Mouse (Mus musculus) CH12.LX (cell line): ENCODE results near the gene Tmem151b. TPM values are rescaled to one million over a fixed set of nuclear protein-coding genes. Genes with fewer than 3 reads are reported as not detected.

Experiments
- DNase-seq: peaks from one replicate; pipeline ENCODE4 v3.0.0-alpha.2; 2013; ENCODE audit errors: extremely low read depth
- H3K27ac ChIP-seq: 2 replicates; pipeline ENCODE4 v1.5.1; 2012; ENCODE audit warnings: low read depth, mild to moderate bottlenecking, control low read depth, moderate library complexity; ENCODE audit not compliant: insufficient read depth
- H3K27me3 ChIP-seq: replicated peaks from 2 replicates; pipeline ENCODE3; 2012; ENCODE audit warnings: inconsistent platforms
- H3K36me3 ChIP-seq, 2 experiments: replicated peaks in 1 of 2; 2 replicates each; pipeline versions ENCODE3 to v1.6.1; 2012; ENCODE audit warnings: inconsistent platforms in 1 of 2, low read length in 1 of 2, mild to moderate bottlenecking in 1 of 2, mixed read lengths in 1 of 2, moderate library complexity in 1 of 2; ENCODE audit not compliant: control insufficient read depth in 1 of 2, insufficient read depth in 1 of 2
- H3K4me1 ChIP-seq, 2 experiments: 2 replicates each; pipeline ENCODE4 v1.6.1; 2012; ENCODE audit warnings: inconsistent platforms in 1 of 2, moderate library complexity in 1 of 2; ENCODE audit not compliant: insufficient read depth in 2 of 2, control insufficient read depth in 1 of 2
- H3K4me2 ChIP-seq: 2 replicates; pipeline ENCODE4 v1.6.1; 2012; ENCODE audit warnings: low read depth, mild to moderate bottlenecking, control low read depth; ENCODE audit not compliant: poor library complexity, insufficient read depth, severe bottlenecking
- H3K4me3 ChIP-seq, 3 experiments: fragments of 150-350 bp in 1 of 3; sonication (generic) in 1 of 3; replicated peaks in 1 of 3; 2 replicates each; pipeline versions ENCODE3 to v1.5.1; 2011 to 2012; ENCODE audit warnings: low read depth in 2 of 3, low read length in 2 of 3, mild to moderate bottlenecking in 2 of 3, moderate library complexity in 2 of 3, control low read depth in 1 of 3, improper control_type of control experiment in 1 of 3, inconsistent platforms in 1 of 3, mixed read lengths in 1 of 3; ENCODE audit not compliant: poor library complexity in 1 of 3
- H3K79me2 ChIP-seq: replicated peaks from 2 replicates; pipeline ENCODE4 v1.6.1; 2012; ENCODE audit warnings: mild to moderate bottlenecking, moderate library complexity; ENCODE audit not compliant: control insufficient read depth, poor library complexity, insufficient read depth, severe bottlenecking; ENCODE audit errors: extremely low read depth
- H3K9ac ChIP-seq: 2 replicates; pipeline ENCODE4 v1.6.1; 2012; ENCODE audit warnings: low read depth, mild to moderate bottlenecking, control low read depth, moderate library complexity; ENCODE audit not compliant: insufficient read depth
- H3K9me3 ChIP-seq: replicated peaks from 2 replicates; pipeline ENCODE3; 2012; ENCODE audit warnings: low read length, inconsistent platforms, mixed read lengths
- BHLHE40 ChIP-seq: IDR thresholded peaks from 2 replicates; pipeline ENCODE4 v1.6.1; 2011; ENCODE audit warnings: mild to moderate bottlenecking, low read depth, low read length, improper control_type of control experiment
- CHD1 ChIP-seq: IDR thresholded peaks from 2 replicates; pipeline ENCODE4 v1.6.1; 2012; ENCODE audit warnings: low read depth, low read length, improper control_type of control experiment, inconsistent platforms
- CHD2 ChIP-seq: IDR thresholded peaks from 2 replicates; pipeline ENCODE4 v1.6.1; 2011; ENCODE audit warnings: low read length, improper control_type of control experiment
- CTCF ChIP-seq, 2 experiments: IDR thresholded peaks in 1 of 2; conservative IDR thresholded peaks in 1 of 2; 2 replicates each; pipeline ENCODE4 v1.5.1; 2011 to 2012; ENCODE audit warnings: low read depth in 2 of 2, low read length in 2 of 2, improper control_type of control experiment in 1 of 2, inconsistent platforms in 1 of 2, mild to moderate bottlenecking in 1 of 2, moderate library complexity in 1 of 2
- E2F4 ChIP-seq: IDR thresholded peaks from 2 replicates; pipeline ENCODE4 v1.6.1; 2011; ENCODE audit warnings: low read depth, low read length, improper control_type of control experiment; ENCODE audit not compliant: insufficient replicate concordance
- ELF1 ChIP-seq: IDR thresholded peaks from 2 replicates; pipeline ENCODE4 v1.6.1; 2014; ENCODE audit warnings: low read depth, mild to moderate bottlenecking, inconsistent platforms, low read length, improper control_type of control experiment
- EP300 ChIP-seq: IDR thresholded peaks from 2 replicates; pipeline ENCODE4 v1.6.1; 2011; ENCODE audit warnings: low read length, improper control_type of control experiment
- ETS1 ChIP-seq: conservative IDR thresholded peaks from 2 replicates; pipeline ENCODE4 v1.6.1; 2012; ENCODE audit warnings: low read depth, mild to moderate bottlenecking, inconsistent platforms, low read length, improper control_type of control experiment, moderate library complexity
- GABPA ChIP-seq: IDR thresholded peaks from 2 replicates; pipeline ENCODE4 v1.6.1; 2012; ENCODE audit warnings: low read depth, low read length, improper control_type of control experiment, inconsistent platforms; ENCODE audit not compliant: insufficient replicate concordance
- HCFC1 ChIP-seq: IDR thresholded peaks from 2 replicates; pipeline ENCODE4 v1.6.1; 2012; ENCODE audit warnings: low read depth, mild to moderate bottlenecking, inconsistent platforms, low read length, improper control_type of control experiment
- IRF4 ChIP-seq: IDR thresholded peaks from 2 replicates; pipeline ENCODE4 v1.6.1; 2014; ENCODE audit warnings: low read depth, mild to moderate bottlenecking, inconsistent platforms, low read length, improper control_type of control experiment
- JUN ChIP-seq: IDR thresholded peaks from 2 replicates; pipeline ENCODE4 v1.6.1; 2011; ENCODE audit warnings: low read depth, mild to moderate bottlenecking, low read length, improper control_type of control experiment, moderate library complexity; ENCODE audit not compliant: insufficient read depth
- JUND ChIP-seq: conservative IDR thresholded peaks from 2 replicates; pipeline ENCODE4 v1.6.1; 2011; ENCODE audit warnings: low read depth, low read length, improper control_type of control experiment
- KAT2A ChIP-seq: IDR thresholded peaks from 2 replicates; pipeline ENCODE4 v1.6.1; 2012; ENCODE audit warnings: low read length, improper control_type of control experiment, inconsistent platforms; ENCODE audit not compliant: insufficient replicate concordance
- MAFK ChIP-seq: IDR thresholded peaks from 2 replicates; pipeline ENCODE4 v1.6.1; 2011; ENCODE audit warnings: low read length, improper control_type of control experiment; ENCODE audit not compliant: insufficient replicate concordance
- MAX ChIP-seq: IDR thresholded peaks from 2 replicates; pipeline ENCODE4 v1.6.1; 2011; ENCODE audit warnings: low read length, improper control_type of control experiment
- MAZ ChIP-seq: IDR thresholded peaks from 2 replicates; pipeline ENCODE4 v1.6.1; 2012; ENCODE audit warnings: low read depth, mild to moderate bottlenecking, inconsistent platforms, low read length, improper control_type of control experiment, moderate library complexity
- MEF2A ChIP-seq: IDR thresholded peaks from 2 replicates; pipeline ENCODE4 v1.6.1; 2014; ENCODE audit warnings: low read depth, mild to moderate bottlenecking, inconsistent platforms, low read length, improper control_type of control experiment, borderline replicate concordance
- MXI1 ChIP-seq: IDR thresholded peaks from 2 replicates; pipeline ENCODE4 v1.6.1; 2011; ENCODE audit warnings: mild to moderate bottlenecking, low read depth, low read length, improper control_type of control experiment
- MYC ChIP-seq: IDR thresholded peaks from 2 replicates; pipeline ENCODE4 v1.6.1; 2011; ENCODE audit warnings: low read depth, mild to moderate bottlenecking, improper control_type of control experiment, low read length
- NELFE ChIP-seq: IDR thresholded peaks from 2 replicates; pipeline ENCODE4 v1.6.1; 2011; ENCODE audit warnings: low read depth, low read length, improper control_type of control experiment
- NRF1 ChIP-seq: IDR thresholded peaks from 2 replicates; pipeline ENCODE4 v1.6.1; 2014; ENCODE audit warnings: low read depth, mild to moderate bottlenecking, inconsistent platforms, low read length, improper control_type of control experiment, moderate library complexity
- PAX5 ChIP-seq: IDR thresholded peaks from 2 replicates; pipeline ENCODE4 v1.6.1; 2012; ENCODE audit warnings: low read length, inconsistent platforms, mixed read lengths
- POLR2A ChIP-seq: IDR thresholded peaks from 2 replicates; pipeline ENCODE4 v1.6.1; 2011; ENCODE audit warnings: low read depth, mild to moderate bottlenecking, improper control_type of control experiment, low read length
- POLR2AphosphoS2 ChIP-seq: IDR thresholded peaks from 2 replicates; pipeline ENCODE4 v1.6.1; 2011; ENCODE audit warnings: low read depth, low read length, improper control_type of control experiment
- RAD21 ChIP-seq: IDR thresholded peaks from 2 replicates; pipeline ENCODE4 v1.6.1; 2011; ENCODE audit warnings: low read depth, mild to moderate bottlenecking, low read length, improper control_type of control experiment, moderate library complexity
- RCOR1 ChIP-seq: conservative IDR thresholded peaks from 2 replicates; pipeline ENCODE4 v1.6.1; 2012; ENCODE audit warnings: low read depth, mild to moderate bottlenecking, inconsistent platforms, low read length, improper control_type of control experiment
- SIN3A ChIP-seq: IDR thresholded peaks from 2 replicates; pipeline ENCODE4 v1.6.1; 2012; ENCODE audit warnings: low read length, improper control_type of control experiment, inconsistent platforms
- SMC3 ChIP-seq: IDR thresholded peaks from 2 replicates; pipeline ENCODE4 v1.6.1; 2011; ENCODE audit warnings: low read depth, low read length, improper control_type of control experiment
- TBP ChIP-seq: conservative IDR thresholded peaks from 2 replicates; pipeline ENCODE4 v1.6.1; 2011; ENCODE audit warnings: low read depth, low read length, improper control_type of control experiment
- TCF12 ChIP-seq: IDR thresholded peaks from 2 replicates; pipeline ENCODE4 v1.6.1; 2014; ENCODE audit warnings: low read depth, mild to moderate bottlenecking, inconsistent platforms, low read length, improper control_type of control experiment
- UBTF ChIP-seq: IDR thresholded peaks from 2 replicates; pipeline ENCODE4 v1.6.1; 2012; ENCODE audit warnings: low read depth, mild to moderate bottlenecking, inconsistent platforms, low read length, improper control_type of control experiment, moderate library complexity
- USF1 ChIP-seq: IDR thresholded peaks from 2 replicates; pipeline ENCODE4 v1.6.1; 2014; ENCODE audit warnings: low read depth, mild to moderate bottlenecking, inconsistent platforms, low read length, improper control_type of control experiment
- USF2 ChIP-seq: conservative IDR thresholded peaks from 2 replicates; pipeline ENCODE4 v1.6.1; 2011; ENCODE audit warnings: low read depth, low read length, improper control_type of control experiment
- ZC3H11A ChIP-seq: IDR thresholded peaks from 2 replicates; pipeline ENCODE4 v1.6.1; 2012; ENCODE audit warnings: low read depth, mild to moderate bottlenecking, inconsistent platforms, low read length, improper control_type of control experiment
- ZKSCAN1 ChIP-seq: IDR thresholded peaks from 2 replicates; pipeline ENCODE4 v1.6.1; 2012; ENCODE audit warnings: low read depth, inconsistent platforms, low read length, improper control_type of control experiment, borderline replicate concordance
- ZMIZ1 ChIP-seq: IDR thresholded peaks from 2 replicates; pipeline ENCODE4 v1.6.1; 2012; ENCODE audit warnings: low read depth, mild to moderate bottlenecking, inconsistent platforms, low read length, improper control_type of control experiment
- ZNF384 ChIP-seq: IDR thresholded peaks from 2 replicates; pipeline ENCODE4 v1.6.1; 2012; ENCODE audit warnings: low read depth, low read length, improper control_type of control experiment, inconsistent platforms
- dilution Hi-C: fragments of 300-500 bp; cut with MboI; formaldehyde crosslinking; loops from 2 replicates; pipeline ENCODE4 v1.14.3; 2020; ENCODE audit warnings: low sequenced_read_pairs; ENCODE audit not compliant: extremely low pct_unique_long_range_greater_than_20kb, extremely low pct_ligation_motif_present
- in situ Hi-C: fragments of 300-500 bp; cut with MboI; formaldehyde crosslinking; loops from 3 replicates; pipeline ENCODE4 v1.14.3; 2019; ENCODE audit warnings: low sequenced_read_pairs, low pct_ligation_motif_present, low pct_unique_long_range_greater_than_20kb, mixed read lengths
- polyA plus RNA-seq: library from polyadenylated mRNA; unstranded; fragments of >175 nt; gene quantifications from 2 replicates; pipeline ENCODE4 v1.2.1, GENCODE M21; 2012; ENCODE audit warnings: low read depth; ENCODE audit not compliant: insufficient read length
- total RNA-seq, 2 experiments: library from RNA; depleted of rRNA; stranded (reverse); fragments of 300-350 nt in 1 of 2; fragments of >200 nt in 1 of 2; gene quantifications; 2 replicates each; pipeline ENCODE4 v1.2.3; 2012 to 2014

Gene Tmem151b
- total and polyA plus RNA-seq, 3 experiments: 0.12 to 0.53 (median 0.42) TPM

DNA sequence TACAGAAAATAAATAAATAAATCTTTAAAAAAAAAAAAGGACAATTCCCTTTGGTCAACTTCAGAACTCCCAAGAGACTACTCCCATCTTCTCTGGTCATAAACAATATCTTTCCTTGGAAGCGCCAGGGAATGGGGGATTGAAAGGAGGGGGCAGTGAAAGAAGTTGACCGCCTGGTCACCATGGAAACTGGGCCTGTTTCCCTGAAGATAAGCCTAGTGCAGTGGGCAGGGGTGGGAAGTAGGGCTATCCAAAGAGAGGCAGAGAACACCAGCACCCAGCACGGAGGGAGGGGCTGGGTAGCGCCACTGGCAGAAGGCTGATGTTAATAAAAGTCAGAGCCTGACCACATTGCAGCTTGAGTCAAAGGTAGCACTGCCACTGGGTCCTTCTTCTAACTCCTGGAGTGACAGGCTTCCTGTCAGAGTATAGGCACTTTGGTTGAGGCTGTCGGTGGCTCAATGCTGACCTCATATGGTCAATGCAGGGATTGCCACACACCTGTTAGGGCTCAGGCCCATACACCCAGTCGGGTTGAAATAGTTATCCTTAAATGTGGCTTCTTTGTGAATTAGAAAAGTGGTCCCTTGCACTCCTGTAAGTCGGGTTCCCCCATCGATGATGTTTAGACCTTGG, 2.5 kb upstream of the Tmem151b start:
- Histone ChIP-seq H3K4me3 (no peak overlapping the region), H3K9me3 (no peaks in the 10 kb centered on the region), H3K79me2 (peaks cover 13% of the 10 kb centered on the region), H3K27me3 (no peaks in the 10 kb centered on the region), H3K27ac (peak overlapping the region; percentile 15; the same call in 1 of the 2 replicates), H3K36me3 (peaks cover 2 to 7% of the 10 kb centered on the region in 2 experiments), H3K9ac (no peak overlapping the region), H3K4me2 (no peak overlapping the region), H3K4me1 (peaks cover 14 to 42% of the 10 kb centered on the region in 2 experiments)
- dilution Hi-C loops: no loop called here
- peak; percentile 86 for DNase-seq
- in situ Hi-C loops: loop anchor here (5.0 kb wide), 1 partner anchor 35 kb away; no protein-coding TSS in a partner anchor
- TF ChIP-seq SIN3A: peak; percentile 77
- TF ChIP-seq GABPA: no peak
- TF ChIP-seq TBP: no peak
- TF ChIP-seq POLR2A: no peak
- TF ChIP-seq E2F4: no peak
- TF ChIP-seq TCF12: peak; percentile 60; the same call in 1 of the 2 replicates
- no peak; the same call in 1 of the 2 replicates for TF ChIP-seq HCFC1
- TF ChIP-seq ELF1: peak; percentile 53
- TF ChIP-seq NELFE: peak; percentile 54; the same call in 1 of the 2 replicates
- peak; percentile 10; the same call in 1 of the 2 replicates for TF ChIP-seq ZNF384
- no peak for TF ChIP-seq PAX5
- TF ChIP-seq ZMIZ1: no peak
- TF ChIP-seq CTCF (conservative IDR thresholded peaks at IDR 0.05 in 1 of 2, IDR thresholded peaks at IDR 0.05 in 1 of 2; ENCODE audit: low read depth in 2 of 2, low read length in 2 of 2): peak; percentile 75 to 99
- 0 out of 2 replicates have a peak, but pooled peaks have one; percentile 10 for TF ChIP-seq EP300
- no peak for TF ChIP-seq CHD2
- TF ChIP-seq MAZ: peak; percentile 56; the same call in 1 of the 2 replicates
- peak; percentile 76 for TF ChIP-seq ZC3H11A
- no peak for TF ChIP-seq ETS1
- TF ChIP-seq USF1: no peak
- no peak for TF ChIP-seq MAX
- TF ChIP-seq JUND: no peak
- no peak for TF ChIP-seq RCOR1
- TF ChIP-seq MEF2A: no peak
- TF ChIP-seq KAT2A: no peak
- peak; percentile 22; the same call in 1 of the 2 replicates for TF ChIP-seq IRF4
- TF ChIP-seq USF2: no peak
- no peak; the same call in none of the 2 replicates for TF ChIP-seq RAD21
- TF ChIP-seq ZKSCAN1: no peak
- TF ChIP-seq MXI1: 0 out of 2 replicates have a peak, but pooled peaks have one; percentile 57
- TF ChIP-seq MAFK: no peak
- no peak for TF ChIP-seq JUN
- peak; percentile 48; the same call in 1 of the 2 replicates for TF ChIP-seq MYC
- TF ChIP-seq CHD1: no peak; the same call in 1 of the 2 replicates
- TF ChIP-seq BHLHE40: 0 out of 2 replicates have a peak, but pooled peaks have one; percentile 14
- no peak for TF ChIP-seq POLR2AphosphoS2
- TF ChIP-seq SMC3: peak; percentile 93
- no peak for TF ChIP-seq UBTF
- TF ChIP-seq NRF1: no peak
